Mouse (Mus musculus) limb, embryonic 13.5 days (tissue): ENCODE results near the gene Stk38. TPM values are rescaled to one million over a fixed set of nuclear protein-coding genes. Genes with fewer than 3 reads are reported as not detected.

Experiments used
- ATAC-seq: fragments of 200-750 bp; cut with Nextera tagmentation; 2 replicates; pipeline ENCODE4 v1.8.0; 2017; ENCODE audit warnings: low read depth, moderate number of reproducible peaks, moderate TSS enrichment; ENCODE audit not compliant: low FRiP score
- H3K27ac ChIP-seq: fragments of 300-500 bp; sonication (generic); 2 replicates; pipeline ENCODE4 v1.5.1; 2015; ENCODE audit warnings: inconsistent platforms, mild to moderate bottlenecking, moderate library complexity
- H3K27me3 ChIP-seq: fragments of 300-500 bp; sonication (generic); 2 replicates; pipeline ENCODE4 v1.6.1; 2015; ENCODE audit warnings: mild to moderate bottlenecking, inconsistent platforms
- H3K36me3 ChIP-seq: fragments of 300-500 bp; sonication (generic); 2 replicates; pipeline ENCODE4 v1.6.1; 2015; ENCODE audit warnings: inconsistent platforms, mild to moderate bottlenecking, moderate library complexity
- H3K4me1 ChIP-seq: fragments of 300-500 bp; sonication (generic); 2 replicates; pipeline ENCODE4 v1.6.1; 2015; ENCODE audit warnings: inconsistent platforms
- H3K4me2 ChIP-seq: fragments of 300-500 bp; sonication (generic); replicated peaks from 2 replicates; pipeline ENCODE4 v1.6.1; 2015; ENCODE audit warnings: inconsistent platforms, mild to moderate bottlenecking, moderate library complexity
- H3K4me3 ChIP-seq: fragments of 300-500 bp; sonication (generic); 2 replicates; pipeline ENCODE4 v1.5.1; 2015; ENCODE audit warnings: moderate library complexity, mild to moderate bottlenecking, inconsistent platforms
- H3K9ac ChIP-seq: fragments of 300-500 bp; sonication (generic); 2 replicates; pipeline ENCODE4 v1.6.1; 2015; ENCODE audit warnings: mild to moderate bottlenecking, inconsistent platforms
- H3K9me3 ChIP-seq: fragments of 300-500 bp; sonication (generic); 2 replicates; pipeline ENCODE4 v1.6.1; 2016; ENCODE audit warnings: inconsistent platforms
- WGBS: fragments of 180-500 bp; shearing (Covaris S2); methylation state at CpG from one replicate; pipeline ENCODE4 v1.1.7; 2015; 5-methylcytosine and 5-hydroxymethylcytosine counted together
- polyA plus RNA-seq: library from polyadenylated mRNA; unstranded; fragments of >200 nt; fragmentation: Nextera tagmentation; extraction: Ambion mirVana; gene quantifications from 2 replicates; pipeline ENCODE4 v1.2.1, GENCODE M21; 2015

Gene Stk38
- polyA plus RNA-seq, 1 experiment from 2014 or later = 119 TPM

DNA sequence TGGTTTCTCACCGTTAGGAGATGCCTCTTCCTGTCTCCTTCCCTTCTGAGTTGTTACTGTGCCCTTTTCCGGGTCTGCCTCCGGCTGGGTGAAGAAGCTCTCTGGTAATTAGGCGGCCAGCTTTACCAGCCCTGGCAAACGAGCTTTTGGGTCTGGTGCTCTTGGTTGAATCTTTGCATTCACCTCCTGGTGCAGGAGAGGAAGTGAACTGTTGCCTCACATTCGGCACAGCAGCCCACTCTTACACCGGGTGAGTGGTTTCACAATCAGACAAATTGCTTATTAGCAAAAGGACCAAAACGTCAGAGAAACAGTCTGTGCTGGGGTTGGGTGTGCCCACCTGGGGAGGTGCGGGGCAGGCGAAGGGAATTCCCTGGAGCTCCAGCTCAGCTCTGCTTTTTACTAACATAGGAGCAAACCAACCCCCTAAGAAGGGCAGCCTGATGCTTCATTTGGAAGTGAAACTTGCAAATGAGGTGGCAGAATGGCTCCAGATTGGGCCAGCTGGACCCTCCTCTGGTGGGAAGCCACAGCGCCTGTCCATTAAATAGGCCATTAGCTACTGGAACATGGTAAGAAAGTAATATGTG lies 40.7 kb downstream of the Stk38 start:
- no peak for ATAC-seq
- 74% methylated on average over 11 of the region's 11 CpGs for WGBS
- Histone ChIP-seq H3K36me3 (peaks cover 100% of the 10 kb centered on the region), H3K4me2 (no peak overlapping the region), H3K9me3 (no peaks in the 10 kb centered on the region), H3K9ac (no peak overlapping the region), H3K27ac (no peak overlapping the region; the same call in 1 of the 2 replicates), H3K27me3 (no peaks in the 10 kb centered on the region), H3K4me3 (no peak overlapping the region), H3K4me1 (no peaks in the 10 kb centered on the region)

DNA sequence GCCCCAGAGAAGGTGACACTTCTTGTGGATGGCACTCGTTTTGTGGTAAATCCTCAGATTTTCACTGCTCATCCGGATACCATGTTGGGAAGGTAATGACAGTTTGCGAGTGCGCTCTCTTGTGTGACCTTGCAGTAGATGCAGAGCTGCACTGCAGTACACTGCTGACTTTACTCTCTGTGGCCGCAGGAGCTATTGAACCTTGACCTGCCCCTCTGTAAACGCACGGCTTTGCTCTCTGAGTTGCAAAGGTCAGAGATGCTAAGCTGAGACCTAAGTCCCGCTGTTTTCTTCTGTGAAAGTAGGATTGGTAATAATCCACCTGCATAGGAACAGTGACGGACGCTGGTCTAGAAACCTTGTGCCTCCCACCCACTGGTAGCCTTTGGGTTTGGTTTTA lies 46.2 kb downstream of the Stk38 start:
- no peaks in the 10 kb centered on the region for H3K4me1 ChIP-seq
- no peak overlapping the region for H3K27ac ChIP-seq
- H3K4me3 ChIP-seq = no peak overlapping the region
- peaks cover 83% of the 10 kb centered on the region for H3K36me3 ChIP-seq
- 90% methylated on average over 10 of the region's 10 CpGs for WGBS
- ATAC-seq = no peak
- no peak overlapping the region for H3K9ac ChIP-seq
- H3K4me2 ChIP-seq = no peak overlapping the region
- H3K27me3 ChIP-seq = no peaks in the 10 kb centered on the region
- H3K9me3 ChIP-seq = no peaks in the 10 kb centered on the region

- Histone ChIP-seq H3K27me3 (no peaks in the 10 kb centered on the region), H3K4me3 (no peak overlapping the region), H3K4me2 (no peak overlapping the region), H3K36me3 (peaks cover 78% of the 10 kb centered on the region), H3K9me3 (peaks cover 5% of the 10 kb centered on the region; the same call in 1 of the 2 replicates), H3K4me1 (no peaks in the 10 kb centered on the region), H3K9ac (no peak overlapping the region), H3K27ac (no peak overlapping the region)
- 81% methylated on average over 10 of the region's 10 CpGs for WGBS
- ATAC-seq = no peak
These were observed 47.2 kb downstream of the Stk38 start for GRCm38 (mm10) chr17:28960597-28960996.

DNA sequence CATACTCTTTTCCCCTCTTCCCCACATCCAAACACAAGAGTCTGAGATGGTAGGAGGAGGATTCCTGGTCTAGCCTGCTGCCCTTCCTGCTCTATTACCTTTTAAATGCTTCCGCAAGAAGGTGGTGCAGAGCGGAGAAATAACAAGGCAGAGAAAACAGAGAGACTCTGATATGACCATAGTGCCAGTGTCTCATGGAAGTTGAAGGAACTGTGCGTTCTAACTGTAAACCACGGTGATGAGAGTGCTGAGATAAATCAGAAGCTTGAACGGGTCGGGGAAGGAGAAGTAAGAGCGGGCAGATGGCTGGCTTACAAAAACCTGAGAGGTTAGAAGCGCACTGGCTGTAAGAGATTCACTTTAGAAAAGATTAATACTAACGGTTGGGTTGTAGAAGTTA lies 53.4 kb downstream of the Stk38 start:
- no peak for ATAC-seq
- Histone ChIP-seq H3K4me3 (no peak overlapping the region), H3K9ac (peak overlapping the region; percentile 80; the same call in 1 of the 2 replicates), H3K36me3 (peaks cover 23% of the 10 kb centered on the region), H3K4me1 (peaks cover 22% of the 10 kb centered on the region), H3K4me2 (peak overlapping the region; percentile 86), H3K9me3 (peaks cover 5% of the 10 kb centered on the region; the same call in 1 of the 2 replicates), H3K27ac (no peak overlapping the region), H3K27me3 (no peaks in the 10 kb centered on the region)
- 96% methylated on average over 9 of the region's 9 CpGs for WGBS

- H3K4me2 ChIP-seq = peak overlapping the region; percentile 86
- peak overlapping the region; percentile 80 for H3K9ac ChIP-seq
- WGBS = 23% methylated on average over 9 of the region's 9 CpGs
- peak overlapping the region; percentile 97; the same call in 1 of the 2 replicates for H3K27ac ChIP-seq
- H3K36me3 ChIP-seq = peaks cover 13% of the 10 kb centered on the region
- no peak for ATAC-seq
- H3K27me3 ChIP-seq = no peaks in the 10 kb centered on the region
- peaks cover 5% of the 10 kb centered on the region; the same call in 1 of the 2 replicates for H3K9me3 ChIP-seq
- H3K4me3 ChIP-seq = peak overlapping the region; percentile 62
- H3K4me1 ChIP-seq = peaks cover 22% of the 10 kb centered on the region
These were observed 54.5 kb downstream of the Stk38 start for GRCm38 (mm10) chr17:28953251-28953650.

GRCm38 (mm10) chr17:28951831-28952799 lies 55.7 kb downstream of the Stk38 start, which contains the start of gene Kctd20:
Gene Kctd20, plus strand, starts transcription at chr17:28951950.
- Histone ChIP-seq H3K27me3 (no peaks in the 10 kb centered on the region), H3K4me2 (peak within 1 kb of the TSS; percentile 86), H3K36me3 (peaks cover 5% of the 10 kb centered on the region; the same call in 1 of the 2 replicates), H3K27ac (peak within 1 kb of the TSS; percentile 97), H3K9me3 (peaks cover 9% of the 10 kb centered on the region), H3K9ac (peak within 1 kb of the TSS; percentile 80), H3K4me3 (peak within 1 kb of the TSS; percentile 62), H3K4me1 (peaks cover 22% of the 10 kb centered on the region)
- WGBS = under 1% methylated on average over 74 of the region's 80 CpGs
- peak; percentile 93 for ATAC-seq

GRCm38 (mm10) chr17:28950751-28951150 lies 57.0 kb downstream of the Stk38 start:
- Histone ChIP-seq H3K27ac (no peak overlapping the region), H3K27me3 (no peaks in the 10 kb centered on the region), H3K9ac (no peak overlapping the region), H3K9me3 (peaks cover 10% of the 10 kb centered on the region), H3K4me2 (no peak overlapping the region), H3K4me1 (peaks cover 22% of the 10 kb centered on the region), H3K4me3 (no peak overlapping the region), H3K36me3 (no peaks in the 10 kb centered on the region; the same call in 1 of the 2 replicates)
- 78% methylated on average over 4 of the region's 4 CpGs for WGBS
- no peak for ATAC-seq

DNA sequence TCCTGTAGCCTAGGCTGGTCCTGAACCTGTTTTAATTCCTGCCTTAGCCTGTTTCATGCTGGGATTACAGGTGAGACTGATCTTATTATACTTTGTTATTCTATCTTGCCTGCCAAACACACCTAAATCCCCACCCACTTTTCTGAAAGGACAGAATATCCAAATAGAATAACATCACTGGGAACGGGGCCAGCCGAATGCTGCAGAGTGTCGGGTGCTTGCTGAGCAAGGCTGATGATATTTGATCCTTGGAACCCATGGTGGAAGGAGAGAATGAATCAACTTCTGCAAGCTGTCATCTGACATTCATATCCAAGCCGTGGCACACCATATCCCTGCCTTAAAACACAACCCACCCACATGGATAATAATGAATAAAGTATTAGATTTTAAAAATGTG lies 59.1 kb downstream of the Stk38 start:
- 66% methylated on average over 4 of the region's 4 CpGs for WGBS
- Histone ChIP-seq H3K4me1 (peaks cover 14% of the 10 kb centered on the region), H3K9ac (no peak overlapping the region), H3K36me3 (no peaks in the 10 kb centered on the region), H3K4me2 (no peak overlapping the region), H3K9me3 (peaks cover 10% of the 10 kb centered on the region), H3K27ac (no peak overlapping the region), H3K4me3 (no peak overlapping the region), H3K27me3 (no peaks in the 10 kb centered on the region)
- ATAC-seq = no peak

GRCm38 (mm10) chr17:28947011-28947939 lies 60.5 kb downstream of the Stk38 start:
- Histone ChIP-seq H3K4me1 (peaks cover 8% of the 10 kb centered on the region), H3K27me3 (no peaks in the 10 kb centered on the region), H3K9me3 (peaks cover 10% of the 10 kb centered on the region), H3K27ac (no peak overlapping the region), H3K36me3 (no peaks in the 10 kb centered on the region), H3K4me2 (no peak overlapping the region), H3K4me3 (no peak overlapping the region), H3K9ac (no peak overlapping the region)
- no peak for ATAC-seq
- WGBS = 92% methylated on average over 19 of the region's 19 CpGs

- Histone ChIP-seq H3K4me2 (no peak overlapping the region), H3K36me3 (no peaks in the 10 kb centered on the region), H3K9ac (no peak overlapping the region), H3K9me3 (peaks cover 10% of the 10 kb centered on the region), H3K4me3 (no peak overlapping the region), H3K27me3 (no peaks in the 10 kb centered on the region), H3K27ac (no peak overlapping the region), H3K4me1 (no peaks in the 10 kb centered on the region)
- WGBS = 89% methylated on average over 7 of the region's 7 CpGs
- no peak for ATAC-seq
These were observed 63.3 kb downstream of the Stk38 start for GRCm38 (mm10) chr17:28944481-28944880.

GRCm38 (mm10) chr17:28943740-28944139 lies 64.1 kb downstream of the Stk38 start, which contains the start of gene Pxt1:
Gene Pxt1, minus strand, starts transcription at chr17:28943840.
- WGBS = 86% methylated on average over 7 of the region's 7 CpGs
- no peaks in the 10 kb centered on the region for H3K27me3 ChIP-seq

More at GRCm38 (mm10) chr17:28943740-28944139, 64.1 kb downstream of the Stk38 start, which contains the start of gene Pxt1:
- Histone ChIP-seq H3K27ac (no peak within 1 kb of the TSS), H3K4me2 (no peak within 1 kb of the TSS), H3K9ac (no peak within 1 kb of the TSS), H3K4me1 (no peaks in the 10 kb centered on the region), H3K4me3 (no peak within 1 kb of the TSS), H3K36me3 (no peaks in the 10 kb centered on the region), H3K9me3 (peaks cover 10% of the 10 kb centered on the region)
- ATAC-seq = no peak
